Mouse (Mus musculus) left cerebral cortex, adult 18-20 months (tissue): ENCODE measurements at regions not wholly inside any gene's neighbourhood (a gene's known extent, or its start where the extent isn't known, plus 50 kb on each side); places are given as distances from the start of the nearest gene placed in this dataset.

Experiments used
- DNase-seq, 2 experiments: peaks; one replicate each; pipeline ENCODE4 v3.0.0; 2021 to 2022; ENCODE audit warnings: low spot score in 2 of 2, mixed read lengths in 1 of 2

GRCm38 (mm10) chr8:100942680-100943427 lies 1526.6 kb upstream of the Cdh8 start:
- DNase-seq, result peak; percentile 32 to 41

- no peak for DNase-seq
Observed at GRCm38 (mm10) chr8:100939533-100939932, 1523.3 kb upstream of the Cdh8 start.

- DNase-seq, result no peak
Observed at GRCm38 (mm10) chr8:100890307-100890706, 1474.0 kb upstream of the Cdh8 start.

- DNase-seq, result no peak
Observed at GRCm38 (mm10) chr8:100865624-100866023, 1449.4 kb upstream of the Cdh8 start.

GRCm38 (mm10) chr8:100850822-100851437 lies 1434.7 kb upstream of the Cdh8 start:
- DNase-seq, result peak; percentile 68 to 69
